Mouse (Mus musculus) ovary, postnatal 14 days (tissue): ENCODE measurements around the gene Olfr1474.
"Not testable (repeated sequence)": the region's sequence is repeated elsewhere in the genome, so short reads cannot be mapped to it uniquely, and the experiment has no call there.

Experiments used
- DNase-seq: peaks from one replicate; pipeline ENCODE4 v3.0.0; 2022; ENCODE audit warnings: low spot score

The Olfr1474 gene

DNA sequence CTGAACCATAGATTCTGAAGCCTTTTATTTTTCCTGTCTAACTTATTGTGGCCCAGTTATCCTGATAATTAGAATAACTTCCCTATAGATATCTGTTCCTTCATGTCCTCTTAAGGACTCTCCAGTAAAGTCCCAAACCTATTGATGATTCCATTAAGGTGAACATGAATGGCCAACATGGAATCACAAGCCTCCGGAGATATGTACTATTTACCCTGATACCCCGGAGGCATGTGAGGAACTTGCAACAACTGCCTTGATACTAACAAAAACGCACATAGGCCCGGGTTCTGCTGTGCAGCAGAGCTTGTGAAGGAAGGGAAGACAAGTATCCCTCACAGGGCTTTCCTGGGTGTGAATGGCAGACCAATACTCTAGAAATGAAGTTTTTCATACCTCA is at the start of gene Olfr1474:
Olfr1474 (plus strand) TSS at position 301 of the 400 bp plus-strand sequence.
- not testable (repeated sequence) for DNase-seq

DNA sequence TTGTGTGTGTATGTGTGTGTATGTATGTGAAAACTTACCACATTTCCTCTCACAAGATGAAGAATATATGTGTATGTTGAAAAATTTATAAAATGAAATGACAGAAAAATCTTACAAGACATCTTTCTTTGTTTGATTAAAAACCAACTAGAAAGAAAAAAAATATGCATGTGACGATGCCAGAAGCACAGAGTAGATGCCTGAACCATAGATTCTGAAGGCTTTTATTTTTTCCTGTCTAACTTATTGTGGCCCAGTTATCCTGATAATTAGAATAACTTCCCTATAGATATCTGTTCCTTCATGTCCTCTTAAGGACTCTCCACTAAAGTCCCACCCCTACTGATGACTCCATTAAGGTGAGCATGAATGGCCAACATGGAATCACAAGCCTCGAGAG is 26.3 kb upstream of the Olfr1474 start, which contains the start of gene Olfr1471:
Olfr1471 (plus strand) TSS at position 301 of the 400 bp plus-strand sequence.
- DNase-seq: not testable (repeated sequence)

DNA sequence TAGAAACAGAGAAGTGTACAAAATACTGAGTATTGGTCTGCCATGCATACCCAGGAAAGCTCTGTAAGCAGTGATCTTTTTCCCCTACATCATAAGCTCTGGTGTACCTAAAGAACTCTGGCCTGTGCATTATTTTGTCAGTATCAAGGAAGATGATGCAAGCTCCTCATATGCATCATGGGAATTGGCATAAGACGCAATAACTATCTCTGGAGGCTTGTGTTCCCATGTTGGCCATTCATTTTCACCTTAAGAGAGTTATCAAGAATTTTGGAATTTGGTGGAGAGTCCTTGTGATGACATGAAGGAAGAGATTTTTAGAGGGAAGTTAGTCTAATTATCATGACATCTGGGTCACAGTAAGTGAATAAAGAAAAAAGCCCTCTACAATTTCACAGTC is 13.4 kb upstream of the Olfr1474 start, which contains the start of gene Olfr1472:
Olfr1472 (minus strand) TSS at position 101 of the 400 bp plus-strand sequence.
- DNase-seq: no peak

DNA sequence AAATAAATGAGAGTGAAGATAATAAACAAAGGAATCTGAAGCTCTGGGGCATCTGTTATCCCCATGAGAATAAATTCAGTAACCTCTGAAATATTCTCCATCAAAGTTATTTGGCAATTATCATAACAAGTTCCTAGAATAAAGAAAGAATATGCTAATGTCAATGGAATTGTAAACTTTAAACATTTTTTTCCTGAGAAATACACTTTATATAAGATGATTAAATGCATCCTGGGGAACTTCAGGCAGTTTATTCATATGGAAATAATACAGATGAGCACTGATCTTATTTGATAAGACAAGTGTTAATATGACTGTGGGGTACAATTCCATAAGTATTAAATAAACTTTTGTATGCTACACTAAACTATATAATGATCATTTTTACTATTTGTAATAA is 10.7 kb downstream of the Olfr1474 start, which contains the start of gene Olfr1475:
Olfr1475 (minus strand) TSS at position 101 of the 400 bp plus-strand sequence.
- no peak for DNase-seq

DNA sequence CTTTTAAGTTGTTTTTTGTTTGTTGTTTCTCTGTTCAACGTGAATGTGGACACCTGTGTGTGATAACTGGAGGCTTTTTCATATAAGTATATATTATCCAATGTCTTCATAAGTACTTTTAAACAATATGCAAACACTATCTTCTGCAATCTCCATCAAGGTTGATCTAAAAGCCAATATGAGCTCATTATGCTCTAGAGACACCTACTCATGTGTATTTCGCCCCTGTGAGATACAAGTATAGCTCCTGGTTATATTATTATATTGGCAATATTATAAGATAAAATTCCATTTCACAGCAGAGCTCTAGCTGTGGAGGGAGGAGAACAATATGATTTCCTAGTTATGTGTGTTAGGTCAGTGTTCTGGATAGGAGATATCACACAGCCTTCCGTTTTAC is 30.9 kb downstream of the Olfr1474 start, which contains the start of gene Olfr1477:
Olfr1477 (plus strand) TSS at position 301 of the 400 bp plus-strand sequence.
- no peak for DNase-seq
